Mouse (Mus musculus) stomach, postnatal 0 days (tissue): Measurements from ENCODE around the gene Gm5269.

Experiments
- CTCF ChIP-seq: IDR thresholded peaks from 2 replicates; pipeline ENCODE4 v1.5.1; 2016; ENCODE audit warnings: antibody characterized with exemption, low read depth, mild to moderate bottlenecking, moderate library complexity
- EP300 ChIP-seq: optimal IDR thresholded peaks from 2 replicates; pipeline ENCODE3; 2016; ENCODE audit warnings: antibody characterized with exemption

GRCm38 (mm10) chr1:45875640-45876039 lies 14.4 kb downstream of the Gm5269 start:
- TF ChIP-seq CTCF, result no peak
- TF ChIP-seq EP300, result no peak
